Mouse (Mus musculus): ENCODE measurements at regions not wholly inside any gene's neighbourhood (a gene's known extent, or its start where the extent isn't known, plus 50 kb on each side); places are given as distances from the start of the nearest gene placed in this dataset.

GRCm38 (mm10) chr1:65981665-65982064, 55.3 kb downstream of the Crygf start:
- DNase-seq (ENCODE audit: low read depth, low spot score), result no peak

- DNase-seq (ENCODE audit: low read depth, low spot score), result no peak
These were observed 74.1 kb downstream of the Crygf start for GRCm38 (mm10) chr1:66000398-66000797.

- DNase-seq (ENCODE audit: low read depth, low spot score), result peak; percentile 85
These were observed 77.8 kb downstream of the Crygf start for GRCm38 (mm10) chr1:66003897-66004660.

Data from forelimb bud, embryonic 11.5 days (tissue).